Mouse (Mus musculus) liver, embryonic 16.5 days (tissue): ENCODE measurements around the gene Txndc5. TPM values are rescaled to one million over a fixed set of nuclear protein-coding genes. Genes with fewer than 3 reads are reported as not detected.

Experiments
- ATAC-seq: fragments of 200-750 bp; cut with Nextera tagmentation; 2 replicates; pipeline ENCODE4 v1.8.0; 2017; ENCODE audit warnings: low read depth, mild to moderate bottlenecking, moderate number of reproducible peaks, moderate library complexity
- H3K27ac ChIP-seq: fragments of 300-500 bp; sonication (generic); 2 replicates; pipeline ENCODE4 v1.5.1; 2014; ENCODE audit warnings: mild to moderate bottlenecking, low read length
- H3K27me3 ChIP-seq: fragments of 300-500 bp; sonication (generic); 2 replicates; pipeline ENCODE4 v1.6.1; 2014; ENCODE audit warnings: low read depth, low read length, mixed read lengths; ENCODE audit not compliant: control insufficient read depth, insufficient read depth
- H3K36me3 ChIP-seq: fragments of 300-500 bp; sonication (generic); 2 replicates; pipeline ENCODE4 v1.6.1; 2014; ENCODE audit warnings: mild to moderate bottlenecking; ENCODE audit not compliant: control insufficient read depth, insufficient read depth
- H3K4me1 ChIP-seq: fragments of 300-500 bp; sonication (generic); 2 replicates; pipeline ENCODE4 v1.6.1; 2014; ENCODE audit warnings: low read depth, low read length, mixed read lengths; ENCODE audit not compliant: control insufficient read depth
- H3K4me2 ChIP-seq: fragments of 300-500 bp; sonication (generic); 2 replicates; pipeline ENCODE4 v1.6.1; 2014; ENCODE audit warnings: low read depth, low read length, mixed read lengths
- H3K4me3 ChIP-seq: fragments of 300-500 bp; sonication (generic); 2 replicates; pipeline ENCODE4 v1.5.1; 2014; ENCODE audit warnings: low read depth, mild to moderate bottlenecking, low read length
- H3K9ac ChIP-seq: fragments of 300-500 bp; sonication (generic); 2 replicates; pipeline ENCODE4 v1.6.1; 2014; ENCODE audit warnings: low read depth, low read length
- H3K9me3 ChIP-seq: fragments of 300-500 bp; sonication (generic); replicated peaks from 2 replicates; pipeline ENCODE4 v1.6.1; 2016; ENCODE audit warnings: low read length; ENCODE audit not compliant: control insufficient read depth
- WGBS: fragments of 180-500 bp; shearing (Covaris S2); extraction: QIAGEN DNeasy Blood & Tissue Kit; methylation state at CpG from one replicate; pipeline ENCODE4 v1.1.7; 2014; ENCODE audit not compliant: insufficient replicate concordance; 5-methylcytosine and 5-hydroxymethylcytosine counted together
- polyA plus RNA-seq: library from polyadenylated mRNA; unstranded; fragments of >200 nt; fragmentation: Nextera tagmentation; extraction: Ambion mirVana; gene quantifications from 2 replicates; pipeline ENCODE4 v1.2.1, GENCODE M21; 2015

Txndc5 gene
- polyA plus RNA-seq, result 77.9 and 87.3 TPM in 2 replicates

GRCm38 (mm10) chr13:38528687-38529294 lies at the start of gene Txndc5:
Gene Txndc5 (minus strand): TSS chr13:38528824.
- H3K9ac ChIP-seq, result peak within 1 kb of the TSS; percentile 88

GRCm38 (mm10) chr13:38574668-38575067 lies 46.0 kb upstream of the Txndc5 start:
- Histone ChIP-seq H3K4me1 (no peaks in the 10 kb centered on the region), H3K27ac (no peak overlapping the region), H3K27me3 (peaks cover 3% of the 10 kb centered on the region; the same call in 1 of the 2 replicates), H3K9me3 (no peaks in the 10 kb centered on the region), H3K4me2 (no peak overlapping the region), H3K9ac (no peak overlapping the region), H3K4me3 (no peak overlapping the region), H3K36me3 (no peaks in the 10 kb centered on the region)
- ATAC-seq, result no peak
- 37% methylated on average over 3 of the region's 3 CpGs for WGBS

More at GRCm38 (mm10) chr13:38528687-38529294, at the start of gene Txndc5:
- WGBS, result 44% methylated on average over 9 of the region's 9 CpGs
- peak within 1 kb of the TSS; percentile 89 for H3K27ac ChIP-seq
- no peak for ATAC-seq
- no peaks in the 10 kb centered on the region for H3K36me3 ChIP-seq
- no peaks in the 10 kb centered on the region for H3K9me3 ChIP-seq
- H3K4me3 ChIP-seq, result peak within 1 kb of the TSS; percentile 85
- no peaks in the 10 kb centered on the region; the same call in 1 of the 2 replicates for H3K27me3 ChIP-seq
- H3K4me1 ChIP-seq, result peaks cover 29% of the 10 kb centered on the region
- H3K4me2 ChIP-seq, result peak within 1 kb of the TSS; percentile 99

GRCm38 (mm10) chr13:38573281-38573680 lies 44.7 kb upstream of the Txndc5 start:
- Histone ChIP-seq H3K9ac (no peak overlapping the region), H3K4me3 (no peak overlapping the region), H3K9me3 (no peaks in the 10 kb centered on the region), H3K36me3 (no peaks in the 10 kb centered on the region), H3K4me1 (no peaks in the 10 kb centered on the region), H3K27me3 (no peaks in the 10 kb centered on the region), H3K4me2 (no peak overlapping the region), H3K27ac (no peak overlapping the region)
- 77% methylated on average over 1 of the region's 1 CpGs for WGBS
- no peak for ATAC-seq

GRCm38 (mm10) chr13:38565245-38565644 lies 36.6 kb upstream of the Txndc5 start:
- ATAC-seq, result no peak
- no peak overlapping the region for H3K27ac ChIP-seq
- WGBS, result 55% methylated on average over 4 of the region's 4 CpGs

GRCm38 (mm10) chr13:38554611-38555010 lies 26.0 kb upstream of the Txndc5 start:
- H3K9ac ChIP-seq, result no peak overlapping the region
- no peak overlapping the region for H3K4me3 ChIP-seq
- 34% methylated on average over 11 of the region's 11 CpGs for WGBS
- no peaks in the 10 kb centered on the region for H3K36me3 ChIP-seq
- no peaks in the 10 kb centered on the region for H3K27me3 ChIP-seq
- H3K27ac ChIP-seq, result no peak overlapping the region
- no peaks in the 10 kb centered on the region for H3K4me1 ChIP-seq
- no peaks in the 10 kb centered on the region for H3K9me3 ChIP-seq
- no peak overlapping the region; the same call in 1 of the 2 replicates for H3K4me2 ChIP-seq
- ATAC-seq, result peak; percentile 71

More at GRCm38 (mm10) chr13:38565245-38565644, 36.6 kb upstream of the Txndc5 start:
- no peaks in the 10 kb centered on the region for H3K27me3 ChIP-seq
- H3K4me2 ChIP-seq, result no peak overlapping the region
- H3K9me3 ChIP-seq, result no peaks in the 10 kb centered on the region
- no peak overlapping the region for H3K4me3 ChIP-seq
- no peaks in the 10 kb centered on the region for H3K36me3 ChIP-seq
- no peaks in the 10 kb centered on the region for H3K4me1 ChIP-seq
- no peak overlapping the region for H3K9ac ChIP-seq

- ATAC-seq, result no peak
- 39% methylated on average over 3 of the region's 3 CpGs for WGBS
- H3K4me2 ChIP-seq, result no peak overlapping the region; the same call in 1 of the 2 replicates
- H3K9ac ChIP-seq, result no peak overlapping the region
- H3K4me1 ChIP-seq, result no peaks in the 10 kb centered on the region
- H3K4me3 ChIP-seq, result no peak overlapping the region
- no peaks in the 10 kb centered on the region for H3K27me3 ChIP-seq
- H3K9me3 ChIP-seq, result no peaks in the 10 kb centered on the region
- H3K27ac ChIP-seq, result no peak overlapping the region
- no peaks in the 10 kb centered on the region for H3K36me3 ChIP-seq
Measured at GRCm38 (mm10) chr13:38554210-38554609, 25.6 kb upstream of the Txndc5 start.

GRCm38 (mm10) chr13:38548681-38549080 lies 20.1 kb upstream of the Txndc5 start:
- Histone ChIP-seq H3K4me2 (no peak overlapping the region), H3K27ac (no peak overlapping the region), H3K4me1 (no peaks in the 10 kb centered on the region), H3K4me3 (no peak overlapping the region), H3K36me3 (no peaks in the 10 kb centered on the region), H3K9ac (no peak overlapping the region), H3K27me3 (no peaks in the 10 kb centered on the region), H3K9me3 (no peaks in the 10 kb centered on the region)
- WGBS, result 49% methylated on average over 5 of the region's 5 CpGs
- no peak for ATAC-seq

- Histone ChIP-seq H3K9me3 (no peaks in the 10 kb centered on the region), H3K27ac (no peak overlapping the region), H3K4me3 (no peak overlapping the region), H3K27me3 (no peaks in the 10 kb centered on the region), H3K9ac (no peak overlapping the region), H3K36me3 (no peaks in the 10 kb centered on the region), H3K4me1 (no peaks in the 10 kb centered on the region), H3K4me2 (no peak overlapping the region)
- 60% methylated on average over 5 of the region's 5 CpGs for WGBS
- no peak for ATAC-seq
Measured at GRCm38 (mm10) chr13:38547717-38548116, 19.1 kb upstream of the Txndc5 start.

- H3K9ac ChIP-seq, result no peak overlapping the region
- no peaks in the 10 kb centered on the region for H3K27me3 ChIP-seq
- no peak overlapping the region for H3K27ac ChIP-seq
- ATAC-seq, result no peak
- H3K4me1 ChIP-seq, result no peaks in the 10 kb centered on the region
- H3K4me2 ChIP-seq, result no peak overlapping the region
- H3K4me3 ChIP-seq, result no peak overlapping the region
- no peaks in the 10 kb centered on the region for H3K9me3 ChIP-seq
- 56% methylated on average over 4 of the region's 4 CpGs for WGBS
- no peaks in the 10 kb centered on the region for H3K36me3 ChIP-seq
Measured at GRCm38 (mm10) chr13:38546754-38547153, 18.1 kb upstream of the Txndc5 start.
